Mouse (Mus musculus): ENCODE data around the gene Lhfpl2.

DNA sequence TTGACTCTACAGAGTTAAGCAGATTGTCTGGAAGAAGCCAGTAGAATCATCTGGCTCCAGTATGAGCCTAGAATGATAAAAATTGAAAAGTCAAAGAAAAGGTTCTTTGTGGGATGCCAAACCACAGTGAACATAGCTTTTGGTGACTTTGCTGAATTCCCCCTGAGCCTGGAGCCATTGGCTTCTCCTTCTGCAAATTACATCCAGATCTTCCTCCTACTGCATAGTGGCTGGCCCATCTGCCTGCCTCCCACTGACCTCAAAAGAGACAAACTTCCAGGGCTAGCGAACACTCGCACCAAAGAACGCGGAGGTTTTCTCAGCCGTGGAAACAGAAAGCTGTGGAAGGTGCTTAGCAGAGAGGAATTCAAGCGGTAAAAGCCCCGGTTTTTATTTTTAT is 49.4 kb downstream of the Lhfpl2 start:
- TF ChIP-seq CTCF (IDR thresholded peaks at IDR 0.05; ENCODE audit: control insufficient read depth, insufficient read depth, insufficient read length) (no peak), MYOG (IDR thresholded peaks at IDR 0.05; ENCODE audit: control insufficient read depth, extremely low read depth, insufficient read length) (no peak), MAX (IDR thresholded peaks at IDR 0.05) (no peak), CEBPB (IDR thresholded peaks at IDR 0.05; ENCODE audit: low read depth) (no peak), USF1 (IDR thresholded peaks at IDR 0.05; ENCODE audit: low read depth) (no peak), FOSL1 (IDR thresholded peaks at IDR 0.05; ENCODE audit: insufficient read depth, low read length, poor library complexity, severe bottlenecking) (no peak), MYOD1 (IDR thresholded peaks at IDR 0.05; ENCODE audit: control insufficient read depth, insufficient read length, low read depth) (no peak)
